Mouse (Mus musculus) heart, embryonic 13.5 days (tissue): ENCODE measurements around the gene Zfp493. TPM values are rescaled to one million over a fixed set of nuclear protein-coding genes. Genes with fewer than 3 reads are reported as not detected.
"Not testable (repeated sequence)": the region's sequence is repeated elsewhere in the genome, so short reads cannot be mapped to it uniquely, and the experiment has no call there.

Source experiments
- ATAC-seq: fragments of 200-750 bp; cut with Nextera tagmentation; 2 replicates; pipeline ENCODE4 v1.8.0; 2017; ENCODE audit warnings: moderate TSS enrichment; ENCODE audit not compliant: insufficient number of reproducible peaks, low FRiP score, low TSS enrichment; ENCODE audit errors: extremely low read depth
- H3K27ac ChIP-seq: fragments of 300-500 bp; sonication (generic); replicated peaks from 2 replicates; pipeline ENCODE4 v1.5.1; 2015; ENCODE audit warnings: moderate library complexity, mild to moderate bottlenecking, inconsistent platforms
- H3K27me3 ChIP-seq: fragments of 300-500 bp; sonication (generic); replicated peaks from 2 replicates; pipeline ENCODE4 v1.6.1; 2015; ENCODE audit warnings: mild to moderate bottlenecking, inconsistent platforms
- H3K36me3 ChIP-seq: fragments of 300-500 bp; sonication (generic); 2 replicates; pipeline ENCODE4 v1.6.1; 2015; ENCODE audit warnings: mild to moderate bottlenecking, inconsistent platforms
- H3K4me1 ChIP-seq: fragments of 300-500 bp; sonication (generic); 2 replicates; pipeline ENCODE4 v1.6.1; 2015; ENCODE audit warnings: inconsistent platforms
- H3K4me2 ChIP-seq: fragments of 300-500 bp; sonication (generic); 2 replicates; pipeline ENCODE4 v1.6.1; 2015; ENCODE audit warnings: inconsistent platforms, mild to moderate bottlenecking, moderate library complexity
- H3K4me3 ChIP-seq: fragments of 300-500 bp; sonication (generic); 2 replicates; pipeline ENCODE4 v1.5.1; 2015; ENCODE audit warnings: moderate library complexity, mild to moderate bottlenecking, inconsistent platforms
- H3K9ac ChIP-seq: fragments of 300-500 bp; sonication (generic); 2 replicates; pipeline ENCODE4 v1.6.1; 2015; ENCODE audit warnings: inconsistent platforms, mild to moderate bottlenecking, moderate library complexity
- H3K9me3 ChIP-seq: fragments of 300-500 bp; sonication (generic); 2 replicates; pipeline ENCODE4 v1.6.1; 2016; ENCODE audit warnings: inconsistent platforms
- WGBS: fragments of 180-500 bp; shearing (Covaris S2); methylation state at CpG from one replicate; pipeline ENCODE4 v1.1.7; 2015; ENCODE audit warnings: mixed read lengths; 5-methylcytosine and 5-hydroxymethylcytosine counted together
- polyA plus RNA-seq: library from polyadenylated mRNA; unstranded; fragments of >200 nt; fragmentation: Nextera tagmentation; extraction: Ambion mirVana; gene quantifications from 2 replicates; pipeline ENCODE4 v1.2.1, GENCODE M21; 2015

Zfp493 gene
- polyA plus RNA-seq, result 1.2 and 1.9 TPM in 2 replicates

- Histone ChIP-seq H3K9ac (peak within 1 kb of the TSS; percentile 84), H3K4me1 (peaks cover 2% of the 10 kb centered on the region; the same call in 1 of the 2 replicates), H3K27ac (peak within 1 kb of the TSS; percentile 38), H3K27me3 (no peaks in the 10 kb centered on the region), H3K36me3 (peaks cover 8% of the 10 kb centered on the region), H3K4me2 (peak within 1 kb of the TSS; percentile 81), H3K4me3 (peak within 1 kb of the TSS; percentile 82), H3K9me3 (no peaks in the 10 kb centered on the region)
- 7% methylated on average over 26 of the region's 26 CpGs for WGBS
- ATAC-seq, result peak; percentile 69
Measured at GRCm38 (mm10) chr13:67779265-67780221, at the start of gene Zfp493. Gene Zfp493, plus strand, starts transcription at chr13:67779693.

- H3K4me2 ChIP-seq, H3K4me1 ChIP-seq, ATAC-seq, H3K4me3 ChIP-seq, H3K27ac ChIP-seq, H3K9ac ChIP-seq, H3K27me3 ChIP-seq, H3K36me3 ChIP-seq: not testable (repeated sequence)
- WGBS, result 85% methylated on average over 9 of the region's 9 CpGs
- H3K9me3 ChIP-seq, result peaks cover 17% of the 10 kb centered on the region
Measured at GRCm38 (mm10) chr13:67734391-67734790, 45.1 kb upstream of the Zfp493 start.

- no peak overlapping the region for H3K4me2 ChIP-seq
- peaks cover 12% of the 10 kb centered on the region for H3K36me3 ChIP-seq
- H3K4me3 ChIP-seq, result no peak overlapping the region
- H3K4me1 ChIP-seq, result no peaks in the 10 kb centered on the region
- H3K9me3 ChIP-seq, result peaks cover 9% of the 10 kb centered on the region
- no peak for ATAC-seq
- 86% methylated on average over 3 of the region's 3 CpGs for WGBS
- H3K27me3 ChIP-seq, result no peaks in the 10 kb centered on the region
- no peak overlapping the region for H3K9ac ChIP-seq
- H3K27ac ChIP-seq, result no peak overlapping the region
Measured at GRCm38 (mm10) chr13:67742941-67743340, 36.6 kb upstream of the Zfp493 start.

GRCm38 (mm10) chr13:67743896-67744295, 35.6 kb upstream of the Zfp493 start:
- 83% methylated on average over 9 of the region's 9 CpGs for WGBS
- Histone ChIP-seq H3K4me2 (no peak overlapping the region), H3K27ac (no peak overlapping the region), H3K4me1 (no peaks in the 10 kb centered on the region), H3K4me3 (no peak overlapping the region), H3K27me3 (no peaks in the 10 kb centered on the region), H3K36me3 (peaks cover 22% of the 10 kb centered on the region), H3K9me3 (peaks cover 18% of the 10 kb centered on the region), H3K9ac (no peak overlapping the region)
- no peak for ATAC-seq

- Histone ChIP-seq H3K9me3 (0 out of 2 replicates have a peak, but pooled peaks cover 3% of the 10 kb centered on the region), H3K4me2 (peak within 1 kb of the TSS; percentile 75), H3K9ac (peak within 1 kb of the TSS; percentile 84), H3K27me3 (no peaks in the 10 kb centered on the region), H3K4me3 (peak within 1 kb of the TSS; percentile 81), H3K36me3 (peaks cover 18% of the 10 kb centered on the region), H3K27ac (peak within 1 kb of the TSS; percentile 85), H3K4me1 (peaks cover 8% of the 10 kb centered on the region)
- WGBS, result 7% methylated on average over 24 of the region's 24 CpGs
- ATAC-seq, result peak; percentile 71
Measured at GRCm38 (mm10) chr13:67754333-67755306, 24.9 kb upstream of the Zfp493 start, which contains the start of gene Zfp85. Gene Zfp85, minus strand, starts transcription at chr13:67755228.

- no peaks in the 10 kb centered on the region for H3K9me3 ChIP-seq
- 77% methylated on average over 6 of the region's 6 CpGs for WGBS
- peaks cover 14% of the 10 kb centered on the region for H3K36me3 ChIP-seq
- H3K4me1 ChIP-seq, result peaks cover 8% of the 10 kb centered on the region
- H3K4me3 ChIP-seq, result no peak overlapping the region
- H3K27ac ChIP-seq, result no peak overlapping the region
- ATAC-seq, result no peak
- no peaks in the 10 kb centered on the region for H3K27me3 ChIP-seq
- H3K9ac ChIP-seq, result no peak overlapping the region
- H3K4me2 ChIP-seq, result no peak overlapping the region
Measured at GRCm38 (mm10) chr13:67755761-67756160, 23.7 kb upstream of the Zfp493 start.

GRCm38 (mm10) chr13:67759966-67760365, 19.5 kb upstream of the Zfp493 start:
- Histone ChIP-seq H3K27me3 (no peaks in the 10 kb centered on the region), H3K36me3 (no peaks in the 10 kb centered on the region), H3K4me1 (0 out of 2 replicates have a peak, but pooled peaks cover 3% of the 10 kb centered on the region), H3K27ac (no peak overlapping the region), H3K9me3 (no peaks in the 10 kb centered on the region), H3K4me2 (no peak overlapping the region), H3K4me3 (no peak overlapping the region), H3K9ac (no peak overlapping the region)
- no peak for ATAC-seq
- 72% methylated on average over 1 of the region's 1 CpGs for WGBS

GRCm38 (mm10) chr13:67763031-67763768, 16.3 kb upstream of the Zfp493 start:
- WGBS, result 62% methylated on average over 2 of the region's 2 CpGs
- Histone ChIP-seq H3K27ac (no peak overlapping the region), H3K9me3 (no peaks in the 10 kb centered on the region), H3K27me3 (no peaks in the 10 kb centered on the region), H3K4me1 (no peaks in the 10 kb centered on the region), H3K9ac (no peak overlapping the region), H3K4me2 (no peak overlapping the region), H3K4me3 (no peak overlapping the region), H3K36me3 (no peaks in the 10 kb centered on the region)
- ATAC-seq, result no peak

GRCm38 (mm10) chr13:67791921-67792455, 12.5 kb downstream of the Zfp493 start:
- no peaks in the 10 kb centered on the region for H3K27me3 ChIP-seq
- ATAC-seq, result no peak
- H3K27ac ChIP-seq, result no peak overlapping the region
- H3K4me3 ChIP-seq, result no peak overlapping the region
- no peaks in the 10 kb centered on the region for H3K4me1 ChIP-seq
- 85% methylated on average over 10 of the region's 10 CpGs for WGBS
- H3K9me3 ChIP-seq, result peaks cover 8% of the 10 kb centered on the region; the same call in 1 of the 2 replicates
- no peak overlapping the region for H3K4me2 ChIP-seq
- peaks cover 23% of the 10 kb centered on the region for H3K36me3 ChIP-seq
- H3K9ac ChIP-seq, result no peak overlapping the region

- Histone ChIP-seq H3K27me3 (no peaks in the 10 kb centered on the region), H3K4me1 (no peaks in the 10 kb centered on the region), H3K9ac (no peak overlapping the region), H3K4me2 (no peak overlapping the region), H3K36me3 (no peaks in the 10 kb centered on the region), H3K9me3 (no peaks in the 10 kb centered on the region), H3K4me3 (no peak overlapping the region), H3K27ac (no peak overlapping the region)
- ATAC-seq, result no peak
- WGBS, result 81% methylated on average over 3 of the region's 3 CpGs
Measured at GRCm38 (mm10) chr13:67798618-67799017, 19.1 kb downstream of the Zfp493 start.
